Mouse (Mus musculus) midbrain, embryonic 14.5 days (tissue): ENCODE results near the gene Casp12. TPM values are rescaled to one million over a fixed set of nuclear protein-coding genes. Genes with fewer than 3 reads are reported as not detected.
"Not testable (repeated sequence)": the region's sequence is repeated elsewhere in the genome, so short reads cannot be mapped to it uniquely, and the experiment has no call there.

Source experiments
- ATAC-seq: fragments of 200-750 bp; cut with Nextera tagmentation; 2 replicates; pipeline ENCODE4 v1.8.0; 2017; ENCODE audit warnings: moderate number of reproducible peaks, moderate library complexity; ENCODE audit not compliant: low FRiP score, low TSS enrichment
- DNase-seq: peaks from one replicate; pipeline ENCODE4 v3.0.0-alpha.2; 2015
- H3K27ac ChIP-seq: fragments of 300-500 bp; sonication (generic); replicated peaks from 2 replicates; pipeline ENCODE4 v1.5.1; 2014; ENCODE audit warnings: mild to moderate bottlenecking, low read depth, low read length, moderate library complexity
- H3K27me3 ChIP-seq: fragments of 300-500 bp; sonication (generic); 2 replicates; pipeline ENCODE4 v1.6.1; 2014; ENCODE audit warnings: low read length, control low read depth, mixed read lengths; ENCODE audit not compliant: control insufficient read depth, insufficient read depth
- H3K36me3 ChIP-seq: fragments of 300-500 bp; sonication (generic); 2 replicates; pipeline ENCODE4 v1.6.1; 2014; ENCODE audit warnings: low read length, control low read depth; ENCODE audit not compliant: control insufficient read depth, insufficient read depth
- H3K4me1 ChIP-seq: fragments of 300-500 bp; sonication (generic); 2 replicates; pipeline ENCODE4 v1.6.1; 2014; ENCODE audit warnings: mild to moderate bottlenecking, antibody characterized with exemption, low read length, control low read depth; ENCODE audit not compliant: control insufficient read depth, insufficient read depth
- H3K4me2 ChIP-seq: fragments of 300-500 bp; sonication (generic); 2 replicates; pipeline ENCODE4 v1.6.1; 2014; ENCODE audit warnings: mild to moderate bottlenecking, low read length, moderate library complexity
- H3K4me3 ChIP-seq: fragments of 300-500 bp; sonication (generic); replicated peaks from 2 replicates; pipeline ENCODE4 v1.5.1; 2014; ENCODE audit warnings: low read depth, low read length
- H3K9ac ChIP-seq: fragments of 300-500 bp; sonication (generic); replicated peaks from 2 replicates; pipeline ENCODE4 v1.6.1; 2014; ENCODE audit warnings: mild to moderate bottlenecking, low read length, moderate library complexity
- H3K9me3 ChIP-seq: fragments of 300-500 bp; sonication (generic); 2 replicates; pipeline ENCODE4 v1.6.1; 2016; ENCODE audit warnings: low read length, control low read depth, mixed read lengths; ENCODE audit not compliant: control insufficient read depth
- WGBS: fragments of 180-500 bp; shearing (Covaris S2); extraction: QIAGEN DNeasy Blood & Tissue Kit; methylation state at CpG from one replicate; pipeline ENCODE4 v1.1.7; 2014; 5-methylcytosine and 5-hydroxymethylcytosine counted together
- polyA plus RNA-seq: library from polyadenylated mRNA; unstranded; fragments of >200 nt; fragmentation: Nextera tagmentation; extraction: Ambion mirVana; gene quantifications from 2 replicates; pipeline ENCODE4 v1.2.1, GENCODE M21; 2014

The Casp12 gene
- polyA plus RNA-seq, 1 experiment from 2014 or later = 0.62 TPM

DNA sequence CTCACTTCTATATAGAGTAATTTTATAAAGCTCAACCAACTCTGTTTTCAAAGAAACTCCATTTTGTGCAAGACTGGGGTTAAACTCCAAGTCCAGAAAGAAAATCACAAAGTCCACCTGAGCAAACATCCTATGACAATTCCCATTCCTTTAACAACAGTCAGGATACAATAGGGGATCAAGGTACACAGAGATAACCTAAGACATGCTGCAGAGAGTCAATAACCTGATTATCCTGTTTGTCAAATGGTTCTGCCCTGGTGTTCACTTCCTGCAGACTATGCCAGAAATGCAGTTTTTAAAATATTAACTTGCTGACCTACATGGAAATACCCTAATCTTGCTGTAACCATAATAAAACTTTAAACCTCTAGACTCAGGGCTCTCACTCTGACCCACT is 12.8 kb upstream of the Casp12 start:
- Histone ChIP-seq H3K27me3 (no peaks in the 10 kb centered on the region), H3K4me1 (no peaks in the 10 kb centered on the region), H3K9ac (no peak overlapping the region), H3K27ac (no peak overlapping the region), H3K4me2 (no peak overlapping the region), H3K4me3 (no peak overlapping the region), H3K36me3 (no peaks in the 10 kb centered on the region), H3K9me3 (no peaks in the 10 kb centered on the region)
- ATAC-seq (no peak), DNase-seq (no peak)

DNA sequence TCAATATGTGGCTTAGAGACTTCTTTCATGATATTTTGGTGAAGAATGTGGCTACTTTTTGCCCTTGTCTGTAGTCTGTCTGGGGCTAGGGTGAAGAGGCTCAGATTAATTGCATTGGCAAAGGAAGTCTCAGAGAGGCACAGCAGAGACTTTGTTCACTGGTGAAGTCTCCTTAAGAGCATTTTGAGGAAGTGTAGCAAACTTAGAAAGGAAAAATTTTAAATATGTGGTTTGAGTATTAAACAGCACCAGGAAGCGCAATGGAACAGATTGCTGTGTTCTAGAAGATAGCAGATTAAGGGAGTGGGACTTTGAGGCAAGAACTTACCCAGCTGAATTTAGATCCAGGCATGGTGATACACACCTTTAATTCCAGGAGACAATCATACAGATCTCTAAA is 11.8 kb upstream of the Casp12 start:
- ATAC-seq (no peak), DNase-seq (no peak)
- Histone ChIP-seq H3K36me3 (no peaks in the 10 kb centered on the region), H3K27ac (no peak overlapping the region), H3K4me1 (no peaks in the 10 kb centered on the region), H3K9ac (no peak overlapping the region), H3K9me3 (no peaks in the 10 kb centered on the region), H3K27me3 (no peaks in the 10 kb centered on the region), H3K4me3 (no peak overlapping the region), H3K4me2 (no peak overlapping the region)
- WGBS = 95% methylated on average over 1 of the region's 1 CpGs

- Histone ChIP-seq H3K27me3 (no peaks in the 10 kb centered on the region), H3K27ac (no peak overlapping the region), H3K9ac (no peak overlapping the region), H3K4me2 (no peak overlapping the region), H3K9me3 (no peaks in the 10 kb centered on the region), H3K4me1 (no peaks in the 10 kb centered on the region), H3K4me3 (no peak overlapping the region), H3K36me3 (no peaks in the 10 kb centered on the region)
- no peak for DNase-seq
- no peak for ATAC-seq
- WGBS = 82% methylated on average over 1 of the region's 1 CpGs
These were observed 2.1 kb upstream of the Casp12 start for GRCm38 (mm10) chr9:5343092-5343491.

DNA sequence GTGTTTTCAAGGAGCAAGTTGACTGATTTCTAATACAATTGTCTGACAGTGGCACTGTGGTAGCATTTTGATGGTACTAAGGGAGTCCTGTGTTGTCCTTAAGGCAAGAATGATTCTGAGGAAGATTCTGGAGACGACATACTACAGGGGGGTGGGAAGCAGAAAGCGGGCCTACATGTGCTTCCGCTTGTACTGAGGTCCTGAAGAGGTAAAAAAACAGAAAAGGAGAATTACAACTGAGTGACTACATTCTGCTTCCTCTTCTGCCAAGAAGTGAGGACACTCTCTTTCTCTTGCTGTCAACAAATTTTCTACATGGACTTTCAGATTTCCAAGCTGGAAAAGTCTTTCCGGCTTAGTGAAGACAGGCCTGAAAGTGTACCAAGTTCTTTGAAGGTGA is 1.1 kb upstream of the Casp12 start:
- ATAC-seq = no peak
- WGBS = 89% methylated on average over 4 of the region's 4 CpGs
- H3K9me3 ChIP-seq = no peaks in the 10 kb centered on the region

GRCm38 (mm10) chr9:5347381-5347780 is 2.2 kb downstream of the Casp12 start:
- Histone ChIP-seq H3K4me1 (no peaks in the 10 kb centered on the region), H3K36me3 (no peaks in the 10 kb centered on the region), H3K27me3 (no peaks in the 10 kb centered on the region), H3K9me3 (no peaks in the 10 kb centered on the region), H3K27ac (no peak overlapping the region), H3K4me3 (no peak overlapping the region), H3K9ac (no peak overlapping the region), H3K4me2 (no peak overlapping the region)
- no peak for DNase-seq
- 81% methylated on average over 4 of the region's 4 CpGs for WGBS
- ATAC-seq = no peak

More for the DNA sequence above, 1.1 kb upstream of the Casp12 start:
- H3K36me3 ChIP-seq = no peaks in the 10 kb centered on the region
- H3K4me1 ChIP-seq = no peaks in the 10 kb centered on the region
- no peak overlapping the region for H3K27ac ChIP-seq
- no peak overlapping the region for H3K9ac ChIP-seq
- no peak overlapping the region for H3K4me3 ChIP-seq
- DNase-seq = no peak
- H3K4me2 ChIP-seq = no peak overlapping the region
- no peaks in the 10 kb centered on the region for H3K27me3 ChIP-seq

GRCm38 (mm10) chr9:5353673-5354072 is 8.4 kb downstream of the Casp12 start:
- Histone ChIP-seq H3K36me3 (no peaks in the 10 kb centered on the region), H3K4me2 (no peak overlapping the region), H3K9ac (no peak overlapping the region), H3K4me1 (no peaks in the 10 kb centered on the region), H3K27ac (no peak overlapping the region), H3K9me3 (no peaks in the 10 kb centered on the region), H3K4me3 (no peak overlapping the region), H3K27me3 (no peaks in the 10 kb centered on the region)
- ATAC-seq (no peak), DNase-seq (no peak)
- 89% methylated on average over 2 of the region's 2 CpGs for WGBS

DNA sequence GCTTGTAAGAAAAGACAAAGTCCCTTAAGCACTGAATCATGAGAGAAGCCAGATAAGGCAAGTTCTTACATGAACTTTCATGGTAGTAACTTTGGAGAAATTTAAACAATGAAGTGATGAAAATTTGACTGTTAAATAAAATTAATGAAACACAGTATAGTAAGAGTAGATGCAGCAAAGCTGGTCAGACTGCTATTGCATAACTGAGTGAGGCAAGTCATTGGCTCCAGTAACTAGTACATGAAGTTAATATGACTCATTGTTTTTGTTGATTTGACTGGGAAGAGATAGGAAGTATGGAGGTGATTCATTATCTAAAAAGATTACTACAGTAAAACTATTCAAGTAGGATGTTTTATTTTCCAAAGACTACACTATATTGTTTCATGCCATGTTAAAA is 11.6 kb downstream of the Casp12 start:
- ATAC-seq (no peak), DNase-seq (no peak)
- H3K27ac ChIP-seq = no peak overlapping the region
- no peaks in the 10 kb centered on the region for H3K27me3 ChIP-seq
- no peak overlapping the region for H3K9ac ChIP-seq
- H3K4me1 ChIP-seq = no peaks in the 10 kb centered on the region
- H3K9me3 ChIP-seq = no peaks in the 10 kb centered on the region
- H3K4me2 ChIP-seq = no peak overlapping the region
- H3K36me3 ChIP-seq = no peaks in the 10 kb centered on the region
- no peak overlapping the region for H3K4me3 ChIP-seq

DNA sequence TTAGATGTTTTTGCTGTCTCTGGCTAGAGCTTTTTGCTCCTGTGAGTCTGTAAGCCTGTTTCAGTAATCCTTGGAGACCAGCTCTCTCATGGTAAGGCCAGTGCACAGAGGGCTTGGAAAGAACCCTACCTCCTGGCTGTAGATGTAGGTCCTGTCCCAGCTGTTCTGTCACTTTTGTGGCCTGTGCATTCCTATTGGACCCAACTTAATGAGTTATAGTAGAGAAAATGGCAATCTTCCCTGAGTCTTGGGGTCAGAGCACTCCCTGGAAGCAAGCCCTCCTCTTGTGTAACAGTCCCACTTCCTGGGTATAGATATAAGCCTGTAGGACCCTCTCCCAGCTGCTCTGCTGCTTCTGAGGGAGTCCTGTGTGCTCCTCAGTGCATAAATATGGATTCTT is 48.3 kb downstream of the Casp12 start:
- ATAC-seq (no peak), DNase-seq (no peak)
- Histone ChIP-seq H3K4me3 (no peak overlapping the region), H3K4me2 (no peak overlapping the region), H3K27ac (no peak overlapping the region), H3K36me3 (no peaks in the 10 kb centered on the region), H3K9me3 (no peaks in the 10 kb centered on the region), H3K9ac (no peak overlapping the region), H3K4me1 (no peaks in the 10 kb centered on the region), H3K27me3 (no peaks in the 10 kb centered on the region)

GRCm38 (mm10) chr9:5395861-5396260 is 50.6 kb downstream of the Casp12 start:
- 89% methylated on average over 5 of the region's 5 CpGs for WGBS
- H3K4me2 ChIP-seq, DNase-seq, ATAC-seq, H3K9me3 ChIP-seq, H3K4me1 ChIP-seq, H3K9ac ChIP-seq, H3K4me3 ChIP-seq, H3K27ac ChIP-seq, H3K36me3 ChIP-seq, H3K27me3 ChIP-seq: not testable (repeated sequence)
